Mouse (Mus musculus) pancreas, adult 10 weeks (tissue): ENCODE data around the gene 1700031F05Rik. TPM values are rescaled to one million over a fixed set of nuclear protein-coding genes. Genes with fewer than 3 reads are reported as not detected.

Source experiments
- polyA plus RNA-seq: library from polyadenylated mRNA; stranded (reverse); fragments of 350-450 nt; fragmentation: Illumina TruSeq; extraction: RNeasy Lipid Tissue Mini Kit (QIAGEN cat#74804); gene quantifications from one replicate; pipeline ENCODE4 v1.2.3, GENCODE M21; 2015; ENCODE audit warnings: low read depth, low replicate concordance; ENCODE audit not compliant: insufficient read depth

Gene 1700031F05Rik
- polyA plus RNA-seq = not detected

GRCm38 (mm10) chrX:102867871-102868270 is at the start of gene 1700031F05Rik:
1700031F05Rik (minus strand) TSS chrX:102867971.

GRCm38 (mm10) chrX:102908587-102908986 is 40.8 kb upstream of the 1700031F05Rik start, which contains the start of the genes Dmrtc1a and 1700011M02Rik:
Dmrtc1a (minus strand) TSS chrX:102908687.
1700011M02Rik (plus strand) TSS chrX:102908905.

GRCm38 (mm10) chrX:102854516-102854915 is 13.3 kb downstream of the 1700031F05Rik start, which contains the start of gene Dmrtc1c2:
Dmrtc1c2 (minus strand) TSS chrX:102854616.

Other genes with a start within 250 kb of the 1700031F05Rik start
- gene Phka1, start 223.7 kb downstream of the 1700031F05Rik start, polyA plus RNA-seq = 3.0 TPM
- not detected for gene Gm3880, start 181.0 kb downstream of the 1700031F05Rik start, polyA plus RNA-seq
- gene Gm9112, start 160.3 kb downstream of the 1700031F05Rik start, polyA plus RNA-seq = not detected
- gene Dmrtc1b, start 160.1 kb downstream of the 1700031F05Rik start, polyA plus RNA-seq = not detected
- not detected for gene Dmrtc1c1, start 65.0 kb downstream of the 1700031F05Rik start, polyA plus RNA-seq
- gene Dmrtc1c2, start 13.4 kb downstream of the 1700031F05Rik start, polyA plus RNA-seq = not detected
- gene Dmrtc1a, start 40.7 kb upstream of the 1700031F05Rik start, polyA plus RNA-seq = not detected
- not detected for gene 1700011M02Rik, start 40.9 kb upstream of the 1700031F05Rik start, polyA plus RNA-seq
- gene 1700018G05Rik, start 60.4 kb upstream of the 1700031F05Rik start, polyA plus RNA-seq = not detected